Mouse (Mus musculus) gastrocnemius, postnatal 36 days (tissue): ENCODE results near the gene Cttn. TPM values are rescaled to one million over a fixed set of nuclear protein-coding genes. Genes with fewer than 3 reads are reported as not detected.

Source experiments
- DNase-seq, 2 experiments: peaks; one replicate each; pipeline ENCODE4 v3.0.0; 2022
- intact Hi-C: fragments of 180-260 bp; cut with DNase I; formaldehyde crosslinking; loops from one replicate; pipeline ENCODE4 v1.15.1; 2025
- total RNA-seq, 2 experiments: library from RNA; stranded (reverse); gene quantifications; 2 replicates each; pipeline ENCODE4 v1.2.3; 2021

Gene Cttn
- total RNA-seq, 2 experiments from 2014 or later: 15.7 to 17.9 TPM

DNA sequence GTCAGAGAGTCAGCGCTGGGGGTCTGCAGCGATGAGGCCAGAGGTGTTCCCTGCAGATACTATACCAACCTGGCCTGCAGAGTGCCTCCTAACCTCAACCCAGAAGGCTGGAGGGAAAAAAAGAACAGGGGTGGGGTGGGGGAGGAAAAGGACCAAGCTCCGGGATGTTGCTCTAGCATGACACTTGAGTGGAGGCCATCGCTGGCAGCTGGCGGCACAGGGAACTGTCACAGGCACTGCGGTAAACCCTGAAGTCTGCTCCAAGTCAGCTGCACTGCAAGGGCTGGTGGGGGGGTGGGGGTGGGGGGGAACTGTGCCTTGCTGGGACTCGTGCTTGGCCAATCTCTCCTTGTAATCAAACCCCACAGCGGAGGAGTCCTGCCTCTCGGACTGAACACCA lies 20.1 kb downstream of the Cttn start:
- intact Hi-C loops: no loop called here
- peak in 1 of 2 experiments; percentile 17 for DNase-seq

GRCm38 (mm10) chr7:144449637-144450570 lies 20.9 kb downstream of the Cttn start:
- peak; percentile 39 to 56 for DNase-seq
- intact Hi-C loops: no loop called here

- DNase-seq: no peak
- intact Hi-C loops: no loop called here
Measured at GRCm38 (mm10) chr7:144448186-144448585, 22.6 kb downstream of the Cttn start.

DNA sequence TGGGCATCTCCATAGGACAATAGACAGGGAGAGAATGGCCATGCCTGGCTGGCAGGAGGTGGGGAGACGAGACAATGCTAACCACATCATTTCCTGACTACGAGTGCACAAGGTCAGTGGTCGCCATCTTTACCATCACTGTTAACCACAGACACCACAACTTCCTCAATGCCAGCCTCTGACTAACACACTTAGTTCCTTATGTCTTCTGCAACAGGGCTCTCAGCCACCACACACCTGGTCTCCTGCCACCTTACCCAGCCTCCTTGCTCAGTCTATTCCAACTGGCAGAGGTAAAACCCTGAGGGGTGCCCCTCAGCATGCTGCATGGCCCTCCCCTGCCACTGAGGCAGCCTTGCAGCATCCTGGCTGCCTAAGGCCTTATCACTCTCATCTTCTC lies 23.7 kb downstream of the Cttn start:
- no peak for DNase-seq
- intact Hi-C loops: no loop called here

DNA sequence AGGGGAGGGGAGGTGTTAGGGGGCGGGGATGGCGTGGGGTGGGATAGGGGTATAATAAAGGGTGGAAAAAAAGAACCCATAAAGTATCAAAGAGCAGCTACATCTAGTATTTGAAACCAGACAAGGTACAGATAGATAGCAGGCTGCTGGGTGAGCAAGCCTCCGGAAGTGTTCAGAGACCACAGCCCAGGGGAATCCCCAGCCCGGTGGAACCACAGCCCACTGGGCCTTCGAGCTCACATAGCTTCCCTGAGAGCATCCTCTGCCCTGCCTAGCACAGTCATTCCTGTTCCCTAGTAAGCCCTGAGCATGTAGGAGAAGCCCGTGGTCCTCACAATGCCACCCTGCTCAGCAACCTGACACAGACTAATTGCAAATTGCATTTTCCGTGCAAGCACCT lies 26.0 kb downstream of the Cttn start:
- DNase-seq: no peak
- intact Hi-C loops: no loop called here

DNA sequence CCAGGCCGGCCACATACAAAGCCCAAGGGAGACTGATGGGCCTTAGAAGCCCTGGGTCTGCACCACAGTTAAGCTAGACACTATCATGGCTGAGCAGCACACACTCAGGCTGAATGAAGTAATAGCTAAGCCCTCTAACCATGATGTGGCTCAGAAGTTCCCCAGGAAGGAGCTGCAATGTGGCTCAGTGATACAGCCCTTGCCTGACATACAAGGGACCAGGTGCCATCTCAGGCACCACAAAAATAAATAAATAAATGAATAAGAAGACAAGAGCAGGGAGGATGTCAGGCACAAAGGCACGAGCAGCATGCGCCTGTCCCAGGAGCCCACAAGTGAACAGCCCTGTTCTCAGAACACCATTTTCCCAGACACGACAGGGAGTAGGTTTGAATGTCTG lies 28.8 kb downstream of the Cttn start:
- intact Hi-C loops: no loop called here
- DNase-seq: no peak

GRCm38 (mm10) chr7:144441466-144441865 lies 29.3 kb downstream of the Cttn start:
- intact Hi-C loops: no loop called here
- DNase-seq: no peak

DNA sequence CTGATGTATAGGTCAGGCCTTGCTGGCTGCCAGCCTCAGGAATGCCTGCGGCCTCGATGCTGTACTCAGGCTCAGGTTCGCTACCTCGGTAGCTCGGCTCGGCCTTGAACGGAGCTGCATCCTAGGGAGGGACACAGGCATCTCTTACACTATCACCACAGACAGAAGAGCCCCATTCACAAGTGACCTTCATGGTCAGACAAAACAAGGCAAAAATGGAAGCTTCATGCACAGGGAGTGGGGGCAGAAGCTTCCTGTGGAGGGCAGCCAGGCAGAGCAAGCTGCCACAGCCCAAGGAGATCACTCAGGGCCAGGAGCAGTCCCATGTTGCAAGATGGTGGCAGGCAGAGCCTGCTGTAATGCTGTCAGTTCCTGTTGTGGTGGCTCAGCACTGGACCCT lies 32.0 kb downstream of the Cttn start:
- intact Hi-C loops: no loop called here
- DNase-seq: no peak

DNA sequence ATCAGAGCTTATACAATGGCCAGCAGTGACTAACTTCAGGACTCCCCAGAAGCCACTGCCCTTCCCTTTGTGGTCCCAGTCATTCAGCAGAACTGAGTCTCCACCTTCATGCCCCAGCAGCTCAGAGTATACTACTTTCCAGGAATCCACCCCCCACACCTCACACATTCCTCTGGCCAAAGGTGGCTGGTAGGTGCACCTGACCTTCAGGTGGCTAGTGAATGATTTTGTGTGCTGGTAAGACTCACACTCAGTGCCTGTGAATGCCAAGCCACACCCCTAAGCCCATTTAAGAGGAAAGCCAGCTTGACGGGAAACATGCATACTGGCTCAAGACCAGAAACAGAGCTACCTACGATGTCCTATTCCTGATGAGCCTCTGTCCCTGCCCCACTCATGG lies 37.9 kb downstream of the Cttn start:
- intact Hi-C loops: no loop called here
- no peak for DNase-seq

GRCm38 (mm10) chr7:144427460-144427859 lies 43.3 kb downstream of the Cttn start:
- no peak for DNase-seq
- intact Hi-C loops: loop anchor here (10.0 kb wide), 1 partner anchor 343 kb away; no protein-coding TSS in a partner anchor

- intact Hi-C loops: loop anchor here (1.0 to 10.0 kb wide), 2 partner anchors 209 to 342 kb away; no protein-coding TSS in a partner anchor
- DNase-seq: no peak
Measured at GRCm38 (mm10) chr7:144426594-144426993, 44.2 kb downstream of the Cttn start.

DNA sequence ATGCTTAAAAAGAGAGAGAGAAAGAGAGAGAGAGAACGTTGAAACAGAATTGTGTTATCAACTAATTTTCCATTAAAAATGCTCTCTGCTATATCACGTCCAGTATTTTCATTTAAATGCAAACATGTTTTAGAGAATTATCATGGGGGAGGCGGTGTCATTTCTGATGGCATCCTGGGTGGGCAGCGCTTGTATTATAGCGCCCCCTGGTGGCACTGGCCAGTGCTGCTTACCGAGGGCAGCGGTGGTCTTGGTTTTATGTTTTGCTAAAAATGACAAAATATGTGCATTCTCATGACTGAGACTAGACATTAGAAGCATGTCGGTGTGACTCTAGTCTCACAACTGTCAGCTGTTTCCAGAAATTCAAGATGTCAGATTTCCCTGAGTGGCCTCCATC lies 44.9 kb downstream of the Cttn start:
- intact Hi-C loops: loop anchor here (1.0 to 10.0 kb wide), 2 partner anchors 209 to 341 kb away; no protein-coding TSS in a partner anchor
- DNase-seq: peak in 1 of 2 experiments; percentile 29

GRCm38 (mm10) chr7:144421478-144421877 lies 49.3 kb downstream of the Cttn start:
- intact Hi-C loops: loop anchor here (10.0 kb wide), 1 partner anchor 337 kb away; no protein-coding TSS in a partner anchor
- no peak for DNase-seq

DNA sequence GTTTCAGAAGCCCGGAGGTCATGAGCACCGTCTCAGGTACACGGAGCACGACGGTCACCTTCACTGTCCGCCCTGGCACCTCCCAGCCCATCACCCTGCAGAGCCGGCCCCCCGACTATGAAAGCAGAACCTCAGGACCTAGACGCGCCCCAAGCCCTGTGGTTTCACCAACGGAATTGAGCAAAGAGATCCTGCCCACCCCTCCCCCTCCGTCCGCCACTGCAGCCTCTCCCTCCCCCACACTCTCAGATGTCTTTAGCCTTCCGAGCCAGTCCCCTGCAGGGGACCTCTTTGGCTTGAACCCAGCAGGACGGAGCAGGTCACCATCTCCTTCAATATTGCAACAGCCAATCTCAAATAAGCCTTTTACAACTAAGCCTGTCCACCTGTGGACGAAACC lies 50.3 kb downstream of the Cttn start:
- no peak for DNase-seq
- intact Hi-C loops: loop anchor here (10.0 kb wide), 1 partner anchor 336 kb away; no protein-coding TSS in a partner anchor

- intact Hi-C loops: no loop called here
- peak in 1 of 2 experiments; percentile 20 for DNase-seq
Measured at GRCm38 (mm10) chr7:144417644-144418343, 53.0 kb downstream of the Cttn start.

DNA sequence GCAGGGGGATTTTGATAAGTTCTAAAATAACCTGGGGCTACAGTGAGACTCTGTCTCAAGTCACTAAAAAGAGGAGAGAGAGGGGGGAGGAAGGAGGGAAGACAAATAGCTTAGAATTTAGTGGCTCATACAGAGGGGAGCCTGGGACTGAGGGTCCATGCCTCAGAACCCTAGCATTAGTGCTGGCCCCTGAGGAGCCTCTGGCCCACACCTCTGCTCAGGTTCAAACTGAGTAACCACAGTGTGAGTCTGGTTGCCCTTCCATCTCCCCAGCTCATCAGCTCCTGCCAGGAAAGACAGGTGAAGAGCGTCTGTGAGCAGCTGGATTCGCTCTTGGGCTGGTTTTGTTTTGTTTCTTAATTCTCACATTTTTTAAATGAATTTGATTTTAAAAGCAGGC lies 53.6 kb downstream of the Cttn start:
- intact Hi-C loops: no loop called here
- DNase-seq: no peak

DNA sequence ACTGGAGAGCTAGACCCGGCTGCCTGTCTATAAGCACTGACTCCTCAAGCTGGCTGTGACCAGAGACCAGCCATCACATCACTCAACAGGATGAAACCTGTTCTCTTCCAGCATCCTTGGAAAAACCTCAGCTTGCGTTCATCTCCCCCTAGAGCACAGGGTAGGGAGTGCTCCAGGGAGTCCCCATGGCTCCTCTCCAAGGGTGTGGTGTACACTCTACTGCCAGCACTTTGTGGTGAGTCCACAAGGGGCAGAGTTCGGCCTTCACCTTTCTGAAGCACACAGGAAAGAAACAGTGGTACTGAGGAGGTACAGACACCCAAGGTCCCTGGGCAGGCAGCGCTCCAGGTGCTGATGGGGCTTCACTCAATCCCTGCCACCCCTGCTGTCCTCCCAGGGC lies 55.0 kb downstream of the Cttn start:
- intact Hi-C loops: no loop called here
- DNase-seq: no peak

DNA sequence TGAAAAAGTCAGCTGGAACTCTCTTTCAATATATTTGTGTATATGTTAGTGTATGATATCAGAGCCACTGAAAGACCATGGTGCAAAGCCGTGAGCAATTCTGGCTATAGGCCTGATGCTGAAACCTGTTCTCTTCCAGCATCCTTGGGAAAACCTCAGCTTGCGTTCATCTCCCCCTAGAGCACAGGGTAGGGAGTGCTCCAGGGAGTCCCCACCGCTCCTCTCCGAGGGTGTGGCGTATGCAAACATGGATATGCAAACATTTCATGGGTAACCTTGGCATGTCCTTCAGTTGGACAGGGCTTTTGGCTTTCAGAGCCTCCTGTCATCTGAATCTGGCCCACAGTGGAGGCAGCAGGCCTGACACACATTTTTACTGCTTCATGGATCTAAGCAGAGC lies 56.2 kb downstream of the Cttn start:
- no peak for DNase-seq

GRCm38 (mm10) chr7:144411967-144412906 lies 58.6 kb downstream of the Cttn start:
- DNase-seq: no peak
- intact Hi-C loops: no loop called here

More for the DNA sequence above, 56.2 kb downstream of the Cttn start:
- intact Hi-C loops: no loop called here

- intact Hi-C loops: no loop called here
- DNase-seq: no peak
Measured at GRCm38 (mm10) chr7:144409682-144410081, 61.1 kb downstream of the Cttn start.
